Mouse (Mus musculus) heart, postnatal 0 days (tissue): ENCODE results near the gene Sirpb1c.
"Not testable (repeated sequence)": the region's sequence is repeated elsewhere in the genome, so short reads cannot be mapped to it uniquely, and the experiment has no call there.

ENCODE experiments used
- CTCF ChIP-seq: IDR thresholded peaks from 2 replicates; pipeline ENCODE4 v1.5.1; 2016; ENCODE audit warnings: antibody characterized with exemption, control low read depth, low read depth
- EP300 ChIP-seq: IDR thresholded peaks from 2 replicates; pipeline ENCODE4 v1.6.1; 2016; ENCODE audit warnings: antibody characterized with exemption, low read depth

GRCm38 (mm10) chr3:15855773-15856172, 7.4 kb upstream of the Sirpb1c start:
- TF ChIP-seq EP300, CTCF: not testable (repeated sequence)
